Mouse (Mus musculus) brain, embryonic 18.5 days (tissue): ENCODE data around the gene Clec18a.
"Not testable (repeated sequence)": the region's sequence is repeated elsewhere in the genome, so short reads cannot be mapped to it uniquely, and the experiment has no call there.

Source experiments
- DNase-seq: peaks from one replicate; pipeline ENCODE4 v3.0.0-alpha.2; 2012; ENCODE audit warnings: low read depth, low spot score

Gene Clec18a

DNA sequence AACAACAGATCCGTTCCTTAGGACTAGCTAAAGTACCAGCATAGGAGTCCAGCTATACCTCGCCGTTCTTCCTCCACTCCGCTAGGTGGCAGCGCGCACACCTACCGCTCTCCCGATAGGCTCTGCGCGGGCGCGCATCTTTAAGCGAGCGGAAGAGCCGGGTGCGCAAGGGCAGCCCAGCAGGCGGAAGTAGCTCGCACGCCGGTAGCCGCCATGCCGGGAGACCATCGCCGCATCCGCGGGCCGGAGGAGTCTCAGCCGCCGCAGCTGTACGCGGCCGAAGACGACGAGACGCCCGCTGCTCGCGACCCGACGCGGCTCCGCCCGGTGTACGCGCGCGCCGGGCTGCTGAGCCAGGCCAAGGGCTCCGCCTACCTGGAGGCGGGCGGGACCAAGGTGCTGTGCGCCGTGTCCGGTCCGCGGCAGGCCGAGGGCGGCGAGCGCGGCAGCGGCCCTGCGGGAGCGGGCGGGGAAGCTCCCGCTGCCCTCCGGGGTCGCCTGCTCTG, 36.0 kb downstream of the Clec18a start, which contains the start of gene Exosc6:
Exosc6 (plus strand) TSS at position 182 of the 506 bp plus-strand sequence.
- DNase-seq, result peak; percentile 88

GRCm38 (mm10) chr8:111055661-111056060, 36.6 kb downstream of the Clec18a start:
- DNase-seq, result no peak

- DNase-seq, result no peak
Observed at GRCm38 (mm10) chr8:111055031-111055634, 37.1 kb downstream of the Clec18a start.

- DNase-seq, result no peak
Observed at GRCm38 (mm10) chr8:111053827-111054518, 38.3 kb downstream of the Clec18a start.

- no peak for DNase-seq
Observed at GRCm38 (mm10) chr8:111049106-111049505, 43.1 kb downstream of the Clec18a start.

DNA sequence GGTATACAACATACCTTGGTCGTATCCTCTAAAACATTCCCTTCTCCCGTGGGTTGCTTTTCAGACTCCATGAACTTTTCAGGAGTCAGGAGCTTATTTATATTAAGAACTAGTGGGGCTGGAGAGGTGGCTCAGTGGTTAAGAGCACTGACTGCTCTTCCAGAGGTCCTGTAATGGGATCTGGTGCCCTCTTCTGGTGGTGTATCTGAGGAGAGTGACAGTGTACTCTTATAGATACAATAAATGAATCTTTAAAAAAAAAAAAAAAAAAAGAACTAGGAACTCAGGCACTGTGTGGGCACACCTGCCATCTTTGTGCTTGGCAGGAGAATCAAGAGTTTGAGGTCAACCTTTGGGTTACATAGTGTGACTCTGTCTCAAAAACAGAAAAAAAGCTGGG, 43.5 kb downstream of the Clec18a start:
- DNase-seq, result no peak

DNA sequence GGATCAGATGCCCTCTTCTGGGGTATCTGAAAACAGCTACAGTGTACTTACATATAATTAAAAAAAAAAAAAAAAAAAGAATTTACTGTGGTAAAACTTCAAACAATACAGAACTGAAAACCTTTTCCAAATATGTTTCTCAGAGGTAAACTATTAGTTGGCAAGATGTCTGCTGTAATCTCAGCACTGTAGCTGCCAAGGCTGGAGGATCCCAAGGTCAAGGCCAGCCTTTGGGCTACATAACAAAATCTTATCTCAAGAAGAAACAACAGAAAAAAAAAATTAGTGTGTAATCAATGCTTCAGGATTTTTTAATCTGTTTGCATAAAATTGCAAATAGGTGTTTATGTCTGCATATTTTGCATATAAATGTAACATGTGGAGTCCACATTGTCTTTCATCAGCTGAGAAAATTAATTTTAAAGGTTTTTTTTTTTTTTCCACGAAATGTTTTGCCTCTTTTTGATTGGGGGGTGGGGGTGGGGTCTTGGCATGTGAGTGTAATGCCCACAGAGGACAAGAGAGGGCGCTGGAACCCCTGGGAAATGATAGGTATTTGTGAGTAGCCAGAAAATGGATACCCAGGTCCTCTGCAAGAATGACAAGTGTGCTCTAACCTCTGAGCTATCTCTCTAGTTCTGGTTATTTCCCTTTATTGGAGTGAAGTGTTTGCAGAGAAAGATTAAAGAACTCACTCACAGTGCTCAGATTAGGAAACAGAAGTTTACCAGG, 48.1 kb downstream of the Clec18a start:
- no peak for DNase-seq

DNA sequence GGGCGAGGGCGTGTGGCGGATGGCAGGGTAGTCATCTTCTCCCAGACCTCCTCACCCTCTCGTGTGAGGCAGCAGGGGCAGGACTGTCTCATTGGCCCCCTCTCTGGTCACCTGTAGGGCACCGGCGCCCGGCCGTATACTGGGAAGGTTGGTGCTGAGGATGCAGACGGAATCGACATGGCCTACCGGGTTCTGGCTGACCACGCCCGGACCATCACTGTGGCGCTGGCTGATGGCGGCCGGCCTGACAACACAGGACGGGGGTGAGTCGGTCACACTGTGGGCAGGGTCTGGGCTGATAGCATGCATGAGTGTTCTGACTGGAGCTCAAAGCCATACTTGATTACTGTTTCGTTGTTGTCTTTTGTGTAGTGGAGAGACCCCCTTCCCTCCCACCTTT, 49.7 kb downstream of the Clec18a start:
- no peak for DNase-seq

- no peak for DNase-seq
Observed at GRCm38 (mm10) chr8:111036591-111036990, 55.6 kb downstream of the Clec18a start.

DNA sequence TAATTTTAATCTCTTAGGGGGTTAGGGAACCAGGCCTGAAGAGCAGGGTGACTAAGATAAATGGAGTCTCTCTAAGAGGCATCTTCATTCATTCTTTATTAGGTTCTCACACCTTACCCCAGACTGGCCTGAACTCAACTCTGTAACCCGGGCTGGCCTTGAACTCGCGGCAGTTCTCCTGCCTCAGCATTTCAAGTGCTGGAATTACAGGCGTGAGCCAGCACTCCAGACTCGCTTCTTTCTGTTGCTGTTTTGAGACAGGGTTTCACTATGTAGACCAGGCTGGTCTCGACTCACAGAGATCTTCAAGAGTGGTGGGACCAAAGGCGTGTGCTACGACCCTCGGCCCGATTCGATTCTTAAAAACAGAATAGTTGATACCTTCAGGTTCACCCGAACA, 58.0 kb downstream of the Clec18a start:
- DNase-seq, result no peak

DNA sequence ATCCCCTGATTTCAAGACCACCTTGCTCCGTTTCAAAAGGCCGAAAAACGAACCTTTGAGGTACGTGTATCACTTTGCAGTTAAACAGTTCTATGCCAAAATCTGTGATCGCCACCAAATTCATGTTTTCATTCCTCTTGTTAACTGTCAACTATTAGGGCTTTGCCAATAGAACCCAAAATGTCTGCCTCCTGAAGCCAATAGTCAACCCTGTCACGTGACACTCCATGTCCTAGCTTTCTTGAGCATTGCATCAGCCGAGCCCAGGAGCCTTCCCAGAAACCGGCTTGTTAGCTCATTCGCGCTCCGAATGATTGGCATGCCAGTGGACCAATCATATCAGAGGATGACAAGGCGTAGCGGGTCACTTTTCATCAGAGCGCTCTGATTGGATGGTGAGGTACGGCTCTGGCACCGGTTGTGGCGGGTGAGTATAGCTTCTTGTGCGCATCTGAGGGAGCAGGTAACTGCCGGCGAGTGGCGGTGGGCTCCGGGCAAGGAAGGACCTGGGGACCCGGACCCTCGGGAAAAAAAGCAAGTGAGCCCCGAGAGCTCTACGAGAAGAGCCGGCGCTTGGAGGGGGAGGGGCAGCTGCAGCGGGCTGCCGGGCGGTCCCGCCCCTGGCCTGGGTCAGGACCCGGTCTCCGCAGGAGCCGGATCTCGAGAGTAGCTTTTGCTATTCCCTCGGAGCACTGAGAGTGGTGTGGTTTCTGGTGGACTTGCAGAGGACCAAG, 58.6 kb downstream of the Clec18a start:
- peak; percentile 100 for DNase-seq

DNA sequence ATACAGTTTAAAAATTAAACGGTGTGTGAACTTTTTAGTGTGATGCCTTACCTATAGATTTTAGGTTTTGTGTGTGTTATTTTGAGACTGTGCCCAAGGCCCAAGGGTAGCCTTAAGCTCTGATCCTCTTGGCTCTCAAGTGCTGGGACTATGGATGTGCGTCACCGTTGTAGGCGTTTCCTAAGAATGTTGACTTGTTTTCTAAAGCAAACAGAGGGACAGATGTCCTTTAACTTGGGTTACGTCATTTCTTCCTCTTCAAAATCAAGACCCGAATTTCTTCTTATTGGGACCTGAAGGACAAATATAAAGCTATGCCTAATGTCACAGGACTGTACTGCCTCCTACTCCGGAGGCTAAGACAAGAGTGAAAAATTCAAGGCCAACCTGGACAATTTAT, 59.3 kb downstream of the Clec18a start, which contains the start of gene Aars:
Aars (plus strand) TSS at position 229 of the 400 bp plus-strand sequence.
- no peak for DNase-seq

DNA sequence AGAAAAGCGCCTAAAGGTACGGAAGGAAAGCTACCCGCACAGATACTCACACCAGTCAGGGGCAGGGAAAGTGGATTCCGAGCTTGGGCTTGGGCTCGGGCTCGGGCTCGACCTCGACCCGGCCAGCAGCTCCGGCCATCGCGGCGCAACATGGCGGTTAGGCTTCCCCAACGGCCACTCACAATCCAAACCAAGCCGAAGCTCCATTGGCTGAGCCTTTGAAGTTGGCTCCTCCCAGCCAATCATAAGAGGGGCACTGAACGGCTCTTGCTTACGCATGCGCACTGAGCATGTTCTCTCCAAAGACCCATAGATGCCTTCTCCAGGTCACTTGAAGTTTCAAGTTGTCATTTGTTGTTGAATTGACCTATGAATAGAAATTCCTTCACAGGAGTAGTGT, 60.7 kb downstream of the Clec18a start, which contains the start of gene Ddx19b:
Ddx19b (minus strand) TSS at position 180 of the 400 bp plus-strand sequence.
- DNase-seq, result no peak

DNA sequence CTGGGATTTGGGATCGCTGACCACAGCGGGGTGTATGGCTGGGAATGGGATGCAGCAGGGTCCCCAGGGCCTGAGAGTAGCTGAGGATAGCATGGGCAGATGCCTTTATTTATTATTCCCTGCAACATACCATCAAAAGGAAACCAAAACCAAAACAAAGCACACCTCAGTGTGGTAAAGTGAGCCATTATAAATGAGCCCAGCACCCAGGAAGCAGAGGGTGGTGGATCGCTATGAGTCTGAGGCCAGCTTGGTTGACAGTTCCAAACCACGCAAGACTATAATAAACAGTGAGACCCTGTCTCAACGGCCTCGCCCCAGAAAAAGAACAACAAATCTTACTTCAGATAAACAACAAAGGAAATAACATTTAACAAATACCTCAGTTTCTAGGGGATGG, 62.2 kb downstream of the Clec18a start:
- no peak for DNase-seq

GRCm38 (mm10) chr8:111029589-111029988, 62.6 kb downstream of the Clec18a start:
- DNase-seq, result no peak

DNA sequence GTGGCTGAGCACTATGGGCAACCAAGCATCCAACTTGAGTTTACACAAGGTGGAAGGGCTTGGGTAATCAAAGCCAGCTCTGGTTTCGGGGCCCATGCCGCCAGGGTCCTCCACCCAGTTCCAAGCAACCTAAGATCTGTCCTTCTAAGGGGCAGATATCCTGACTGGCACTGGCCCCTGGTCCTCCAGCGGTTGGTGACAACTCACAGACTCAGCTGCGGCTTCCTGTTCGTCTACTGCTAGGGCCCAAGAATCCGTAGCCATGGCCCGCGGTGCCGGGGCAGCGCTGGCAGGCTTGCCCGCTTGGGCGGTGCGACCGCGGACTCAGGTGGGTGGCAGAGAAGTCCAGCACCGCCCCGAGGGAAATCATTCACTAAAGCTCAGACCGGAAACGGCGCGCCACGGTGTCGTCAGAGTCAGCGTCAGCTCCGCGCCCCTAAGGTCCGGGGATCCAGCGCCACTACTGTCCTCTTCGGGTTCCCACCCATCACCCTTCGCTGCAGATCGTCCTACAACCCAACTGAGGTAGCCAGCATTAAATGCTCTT, 64.8 kb downstream of the Clec18a start:
- peak; percentile 65 for DNase-seq

GRCm38 (mm10) chr8:111026609-111027008, 65.6 kb downstream of the Clec18a start:
- not testable (repeated sequence) for DNase-seq

GRCm38 (mm10) chr8:111010230-111010991, 81.8 kb downstream of the Clec18a start:
- not testable (repeated sequence) for DNase-seq
